Mouse (Mus musculus) kidney, embryonic 14.5 days (tissue): ENCODE results near the gene Acsl5. TPM values are rescaled to one million over a fixed set of nuclear protein-coding genes. Genes with fewer than 3 reads are reported as not detected.

ENCODE experiments used
- ATAC-seq: fragments of 200-750 bp; cut with Nextera tagmentation; 2 replicates; pipeline ENCODE4 v1.8.0; 2017; ENCODE audit warnings: moderate number of reproducible peaks, mild to moderate bottlenecking, moderate TSS enrichment, moderate library complexity; ENCODE audit not compliant: low FRiP score, low TSS enrichment
- H3K27ac ChIP-seq: fragments of 300-500 bp; sonication (generic); 2 replicates; pipeline ENCODE4 v1.5.1; 2014; ENCODE audit warnings: low read depth, mild to moderate bottlenecking, low read length, moderate library complexity, mixed read lengths
- H3K27me3 ChIP-seq: fragments of 300-500 bp; sonication (generic); 2 replicates; pipeline ENCODE4 v1.6.1; 2014; ENCODE audit warnings: mild to moderate bottlenecking, low read length; ENCODE audit not compliant: control insufficient read depth, insufficient read depth
- H3K36me3 ChIP-seq: fragments of 300-500 bp; sonication (generic); 2 replicates; pipeline ENCODE4 v1.6.1; 2014; ENCODE audit warnings: low read length, mixed read lengths; ENCODE audit not compliant: control insufficient read depth, insufficient read depth
- H3K4me1 ChIP-seq: fragments of 300-500 bp; sonication (generic); 2 replicates; pipeline ENCODE4 v1.6.1; 2014; ENCODE audit warnings: low read length, mixed read lengths; ENCODE audit not compliant: control insufficient read depth, insufficient read depth
- H3K4me2 ChIP-seq: fragments of 300-500 bp; sonication (generic); replicated peaks from 2 replicates; pipeline ENCODE4 v1.6.1; 2014; ENCODE audit warnings: low read depth, mild to moderate bottlenecking, low read length
- H3K4me3 ChIP-seq: fragments of 300-500 bp; sonication (generic); 2 replicates; pipeline ENCODE4 v1.5.1; 2014; ENCODE audit warnings: mild to moderate bottlenecking, low read length
- H3K9ac ChIP-seq: fragments of 300-500 bp; sonication (generic); 2 replicates; pipeline ENCODE4 v1.6.1; 2014; ENCODE audit warnings: low read depth, mild to moderate bottlenecking, low read length, moderate library complexity
- H3K9me3 ChIP-seq: fragments of 300-500 bp; sonication (generic); 2 replicates; pipeline ENCODE4 v1.6.1; 2016; ENCODE audit warnings: low read length; ENCODE audit not compliant: control insufficient read depth
- WGBS: fragments of 180-500 bp; shearing (Covaris S2); extraction: QIAGEN DNeasy Blood & Tissue Kit; methylation state at CpG from one replicate; pipeline ENCODE4 v1.1.7; 2014; 5-methylcytosine and 5-hydroxymethylcytosine counted together
- polyA plus RNA-seq: library from polyadenylated mRNA; unstranded; fragments of >200 nt; fragmentation: Nextera tagmentation; extraction: Ambion mirVana; gene quantifications from 2 replicates; pipeline ENCODE4 v1.2.1, GENCODE M21; 2014

Acsl5 gene
- polyA plus RNA-seq, 1 experiment from 2014 or later: 38.1 TPM

DNA sequence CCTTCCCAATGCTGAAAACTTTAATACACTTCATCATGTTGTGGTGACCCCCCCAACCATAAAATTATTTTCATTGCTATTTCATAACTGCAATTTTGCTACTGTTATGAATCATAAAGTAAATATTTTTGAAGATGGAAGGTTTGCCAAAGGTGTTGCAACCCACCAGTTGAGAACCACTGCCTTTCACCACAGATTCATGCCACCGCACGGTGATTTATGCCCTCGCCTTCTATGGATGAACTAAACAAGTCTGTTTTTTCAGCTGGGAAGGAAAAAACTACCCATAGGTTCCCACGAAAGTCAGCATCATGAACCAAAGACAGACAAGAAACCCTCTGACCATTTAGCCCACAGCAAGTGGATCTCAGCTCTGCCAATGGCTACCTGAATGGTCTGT, 34.9 kb upstream of the Acsl5 start:
- H3K9ac ChIP-seq: no peak overlapping the region
- H3K4me2 ChIP-seq: no peak overlapping the region
- no peaks in the 10 kb centered on the region for H3K9me3 ChIP-seq
- 77% methylated on average over 4 of the region's 4 CpGs for WGBS
- no peak overlapping the region for H3K27ac ChIP-seq
- H3K36me3 ChIP-seq: no peaks in the 10 kb centered on the region
- no peaks in the 10 kb centered on the region for H3K27me3 ChIP-seq
- ATAC-seq: no peak
- peaks cover 12% of the 10 kb centered on the region for H3K4me1 ChIP-seq
- no peak overlapping the region for H3K4me3 ChIP-seq

DNA sequence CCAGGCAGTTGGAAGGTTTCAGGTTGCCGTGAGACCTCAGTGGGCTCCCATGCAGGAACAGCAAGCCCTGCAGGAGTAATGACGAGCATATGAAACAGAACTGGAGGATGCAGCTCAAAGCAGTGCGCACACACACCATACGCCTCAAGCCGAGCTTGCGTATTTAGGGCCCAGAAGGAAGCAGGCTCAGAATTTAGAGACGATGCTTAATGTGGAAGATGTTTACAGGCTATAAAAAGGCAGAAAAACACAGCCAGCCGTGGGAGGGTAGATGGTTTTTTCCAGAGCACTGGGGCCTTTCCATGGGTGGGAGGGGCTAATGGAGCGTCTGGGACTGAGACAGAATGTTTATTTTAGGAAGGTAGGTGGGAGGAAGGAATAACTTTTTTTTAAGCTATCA, 34.4 kb upstream of the Acsl5 start:
- Histone ChIP-seq H3K27ac (no peak overlapping the region), H3K9me3 (no peaks in the 10 kb centered on the region), H3K4me2 (no peak overlapping the region), H3K4me3 (no peak overlapping the region), H3K4me1 (peaks cover 12% of the 10 kb centered on the region), H3K27me3 (no peaks in the 10 kb centered on the region), H3K36me3 (no peaks in the 10 kb centered on the region), H3K9ac (no peak overlapping the region)
- ATAC-seq: 0 out of 2 replicates have a peak, but pooled peaks have one; percentile 34
- WGBS: 39% methylated on average over 9 of the region's 9 CpGs

DNA sequence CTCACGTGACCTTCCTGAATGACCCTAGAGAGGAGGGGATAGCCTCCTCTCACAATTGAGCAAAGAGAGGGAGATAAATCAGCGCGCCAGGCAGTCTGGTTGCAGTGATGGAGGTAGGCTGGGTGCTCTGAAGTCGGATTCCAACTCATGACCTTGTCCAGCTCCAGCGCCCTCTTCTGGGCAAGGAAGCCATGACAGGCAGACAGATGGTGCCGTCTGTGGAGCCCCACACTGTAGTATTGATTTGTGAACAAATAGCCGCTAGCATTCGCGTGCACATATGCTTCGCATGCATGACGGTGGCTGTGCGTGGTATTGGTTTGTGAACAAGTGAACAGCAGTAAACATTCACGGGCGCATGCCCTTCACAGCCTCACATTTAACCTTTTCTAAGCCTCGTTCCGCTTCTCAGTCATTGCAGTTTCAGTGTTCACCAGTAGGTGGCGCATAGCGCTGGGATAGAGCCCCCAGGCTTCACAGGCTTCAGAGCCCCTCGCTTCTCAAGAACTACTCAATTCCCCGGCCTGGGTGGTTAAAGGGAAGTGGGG, 33.5 kb upstream of the Acsl5 start:
- no peak overlapping the region for H3K27ac ChIP-seq
- WGBS: 4% methylated on average over 20 of the region's 20 CpGs
- no peaks in the 10 kb centered on the region for H3K9me3 ChIP-seq
- no peaks in the 10 kb centered on the region for H3K36me3 ChIP-seq
- H3K4me2 ChIP-seq: peak overlapping the region; percentile 44
- ATAC-seq: peak; percentile 74
- peak overlapping the region; percentile 26 for H3K4me3 ChIP-seq
- 0 out of 2 replicates have a peak overlapping the region, but pooled peaks have one; percentile 9 for H3K9ac ChIP-seq
- no peaks in the 10 kb centered on the region for H3K27me3 ChIP-seq
- H3K4me1 ChIP-seq: peaks cover 12% of the 10 kb centered on the region

DNA sequence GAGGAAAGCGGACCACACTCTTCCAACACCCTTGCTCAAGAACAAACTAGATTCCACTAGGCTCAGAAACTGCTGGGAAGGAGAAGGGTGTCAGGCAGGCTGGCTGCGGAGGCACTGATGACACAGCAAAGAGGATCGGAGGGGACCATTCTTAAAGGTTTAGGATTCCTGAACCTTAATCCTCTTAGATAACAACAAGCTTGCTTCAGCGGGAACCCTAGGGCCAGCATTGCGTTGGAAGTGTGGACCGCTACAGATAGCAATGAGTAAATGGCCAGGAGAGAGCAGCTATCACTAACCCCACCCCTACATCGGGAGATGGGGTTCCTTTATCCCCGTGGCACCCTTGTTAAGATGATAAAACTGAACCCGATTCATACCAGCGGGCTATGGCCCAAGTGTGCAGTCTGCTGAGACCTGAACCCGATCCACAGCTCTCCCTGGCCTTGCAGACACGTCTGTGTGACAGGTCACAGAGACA, 33.0 kb upstream of the Acsl5 start:
- Histone ChIP-seq H3K27ac (no peak overlapping the region), H3K36me3 (no peaks in the 10 kb centered on the region), H3K4me3 (peak overlapping the region; percentile 26), H3K9me3 (no peaks in the 10 kb centered on the region), H3K27me3 (no peaks in the 10 kb centered on the region), H3K4me1 (peaks cover 12% of the 10 kb centered on the region), H3K9ac (0 out of 2 replicates have a peak overlapping the region, but pooled peaks have one; percentile 9), H3K4me2 (peak overlapping the region; percentile 44)
- peak; percentile 12; the same call in 1 of the 2 replicates for ATAC-seq
- 25% methylated on average over 12 of the region's 12 CpGs for WGBS

DNA sequence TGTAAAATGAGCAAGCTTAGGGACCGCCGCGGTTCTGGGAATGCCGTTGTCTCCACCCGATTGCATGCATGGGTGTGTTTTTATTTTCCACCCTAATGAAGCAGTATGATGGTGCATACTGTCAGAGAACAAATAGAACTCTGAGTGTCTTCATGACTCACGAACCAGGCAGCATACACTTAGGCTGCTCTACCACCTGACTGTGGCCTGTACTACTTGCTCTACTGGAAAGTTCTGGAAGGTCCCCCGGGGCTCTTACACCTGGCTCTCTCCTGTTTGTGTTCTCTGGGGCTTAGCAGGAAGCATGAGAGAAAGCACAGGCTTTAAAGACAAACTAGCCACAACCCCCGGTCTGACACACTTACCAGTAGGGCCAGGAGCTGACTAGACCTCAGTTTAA, 32.4 kb upstream of the Acsl5 start:
- ATAC-seq: no peak
- no peak overlapping the region for H3K4me3 ChIP-seq
- no peak overlapping the region for H3K4me2 ChIP-seq
- 77% methylated on average over 8 of the region's 8 CpGs for WGBS
- H3K9me3 ChIP-seq: no peaks in the 10 kb centered on the region
- H3K36me3 ChIP-seq: no peaks in the 10 kb centered on the region
- H3K9ac ChIP-seq: no peak overlapping the region
- H3K4me1 ChIP-seq: peaks cover 12% of the 10 kb centered on the region
- H3K27me3 ChIP-seq: no peaks in the 10 kb centered on the region
- no peak overlapping the region for H3K27ac ChIP-seq

DNA sequence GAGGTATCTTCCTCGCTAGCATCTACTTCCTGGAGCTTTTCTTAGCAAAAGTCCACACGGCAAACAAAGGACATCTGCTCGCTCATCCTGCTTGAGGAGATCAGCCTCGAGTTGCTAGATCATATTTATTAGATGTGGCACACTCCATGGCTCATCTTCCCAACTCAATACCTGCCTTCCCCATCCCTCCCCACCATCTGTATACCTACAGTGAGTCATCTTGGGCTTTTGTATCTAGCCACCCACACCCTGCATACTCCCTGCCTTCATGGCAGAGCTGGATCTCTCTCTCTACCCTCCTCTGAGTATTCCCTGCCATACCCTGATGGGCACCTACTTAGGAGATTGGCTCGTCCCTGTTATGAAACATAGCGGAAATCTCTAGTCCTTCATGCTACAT, 30.5 kb upstream of the Acsl5 start:
- Histone ChIP-seq H3K4me3 (no peak overlapping the region), H3K9me3 (no peaks in the 10 kb centered on the region), H3K27me3 (no peaks in the 10 kb centered on the region), H3K9ac (no peak overlapping the region), H3K4me1 (peaks cover 12% of the 10 kb centered on the region), H3K27ac (no peak overlapping the region), H3K36me3 (no peaks in the 10 kb centered on the region), H3K4me2 (no peak overlapping the region)
- WGBS: 88% methylated on average over 6 of the region's 6 CpGs
- no peak for ATAC-seq

DNA sequence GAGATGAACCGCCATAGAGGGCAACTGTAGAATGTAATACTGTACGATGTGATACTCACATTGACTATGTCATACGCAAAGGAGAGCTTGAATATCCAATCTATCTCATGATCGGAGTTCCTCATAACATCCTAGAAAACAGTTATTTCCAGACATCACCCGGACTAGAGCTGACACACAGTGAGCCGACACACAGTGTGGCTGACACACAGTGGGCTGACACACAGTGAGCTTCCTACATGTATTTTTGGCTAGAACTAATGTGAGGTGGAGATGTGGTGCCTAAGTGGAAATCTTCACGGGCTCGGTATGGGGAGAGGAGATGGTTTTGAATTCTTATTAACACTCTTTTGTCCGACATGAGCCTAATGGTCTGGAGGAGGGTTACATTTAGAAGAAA, 29.5 kb upstream of the Acsl5 start:
- H3K4me3 ChIP-seq: no peak overlapping the region
- no peak overlapping the region for H3K4me2 ChIP-seq
- H3K4me1 ChIP-seq: peaks cover 12% of the 10 kb centered on the region
- no peak overlapping the region for H3K9ac ChIP-seq
- H3K27ac ChIP-seq: no peak overlapping the region
- WGBS: 78% methylated on average over 9 of the region's 9 CpGs
- H3K9me3 ChIP-seq: no peaks in the 10 kb centered on the region
- ATAC-seq: no peak
- no peaks in the 10 kb centered on the region for H3K36me3 ChIP-seq
- H3K27me3 ChIP-seq: no peaks in the 10 kb centered on the region

DNA sequence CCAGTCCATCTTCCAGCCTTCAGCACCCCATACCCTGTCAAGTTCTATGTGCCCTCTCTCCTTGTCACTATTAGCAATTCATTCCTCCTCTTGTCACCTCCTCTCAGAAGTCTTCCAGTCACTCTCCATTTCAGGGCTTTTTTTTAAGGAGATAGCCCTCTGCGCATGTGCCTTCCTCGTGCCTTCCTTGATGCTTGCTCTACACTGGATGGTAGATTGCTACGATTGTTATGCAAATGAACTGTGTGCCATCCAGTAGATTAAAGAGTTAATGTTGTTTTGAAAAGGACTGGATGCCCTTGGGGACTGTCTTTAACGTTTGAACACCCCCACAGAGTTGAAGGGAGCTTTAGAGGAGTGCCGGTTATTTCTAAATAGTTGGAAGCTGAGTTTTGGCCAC, 25.1 kb upstream of the Acsl5 start:
- H3K9me3 ChIP-seq: no peaks in the 10 kb centered on the region
- no peak overlapping the region for H3K9ac ChIP-seq
- no peaks in the 10 kb centered on the region for H3K27me3 ChIP-seq
- no peaks in the 10 kb centered on the region for H3K4me1 ChIP-seq
- no peak for ATAC-seq
- no peak overlapping the region for H3K27ac ChIP-seq
- H3K4me2 ChIP-seq: no peak overlapping the region
- no peak overlapping the region for H3K4me3 ChIP-seq
- 71% methylated on average over 5 of the region's 5 CpGs for WGBS
- no peaks in the 10 kb centered on the region for H3K36me3 ChIP-seq

DNA sequence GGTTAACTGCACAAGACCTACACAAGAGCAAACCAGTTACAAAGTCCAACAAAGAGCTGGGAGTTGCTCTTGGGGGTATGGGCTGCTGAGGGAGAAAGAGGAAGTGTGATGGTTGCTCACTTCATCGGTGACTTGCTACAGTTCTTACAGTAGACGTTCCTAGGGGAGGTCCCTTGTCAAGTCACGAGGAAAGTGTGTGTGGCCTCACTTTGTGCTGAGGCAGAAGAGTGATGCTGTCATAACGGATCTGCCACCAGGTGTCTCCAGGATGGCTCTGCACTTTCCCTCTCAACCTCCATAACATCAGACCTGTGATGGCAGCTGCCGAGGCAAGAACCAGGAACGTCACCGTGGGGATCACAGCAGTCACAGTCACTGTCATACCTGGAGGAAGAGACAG, 24.6 kb upstream of the Acsl5 start:
- H3K27ac ChIP-seq: no peak overlapping the region
- H3K4me1 ChIP-seq: no peaks in the 10 kb centered on the region
- no peaks in the 10 kb centered on the region for H3K36me3 ChIP-seq
- no peaks in the 10 kb centered on the region for H3K27me3 ChIP-seq
- no peaks in the 10 kb centered on the region for H3K9me3 ChIP-seq
- no peak overlapping the region for H3K4me3 ChIP-seq
- WGBS: 86% methylated on average over 7 of the region's 7 CpGs
- H3K9ac ChIP-seq: no peak overlapping the region
- H3K4me2 ChIP-seq: no peak overlapping the region
- ATAC-seq: no peak
